Mouse (Mus musculus): ENCODE data around the gene Bloc1s1.

Gene Bloc1s1

DNA sequence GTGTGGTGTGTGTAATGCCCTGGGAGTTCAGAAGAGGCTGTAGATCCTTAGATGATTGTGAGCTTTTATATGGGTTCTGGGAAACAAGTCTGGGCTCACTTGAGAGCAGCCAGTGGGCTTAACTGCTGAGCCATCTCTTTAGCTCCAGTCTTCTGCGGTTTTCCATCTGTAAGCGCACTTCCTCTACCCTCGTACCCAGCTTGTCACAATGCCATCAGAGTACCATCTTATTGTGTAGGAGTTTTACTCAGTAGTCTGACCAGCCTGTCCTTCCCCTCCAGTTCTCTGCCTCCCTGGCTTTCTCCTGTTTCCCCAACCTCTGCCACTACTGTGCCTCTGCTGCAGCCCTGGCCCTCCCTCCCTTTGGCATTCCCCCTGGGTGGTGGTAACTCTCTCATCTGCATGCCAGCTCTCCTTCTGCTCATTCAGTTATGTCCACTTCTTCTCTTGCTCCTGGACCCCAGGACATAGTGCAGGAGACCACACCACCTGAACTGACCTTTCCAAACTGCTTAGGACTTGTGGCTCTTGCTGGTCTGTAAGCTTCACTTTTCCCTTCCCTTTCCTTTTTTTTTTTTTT is 21.3 kb downstream of the Bloc1s1 start:
- no peak for DNase-seq

DNA sequence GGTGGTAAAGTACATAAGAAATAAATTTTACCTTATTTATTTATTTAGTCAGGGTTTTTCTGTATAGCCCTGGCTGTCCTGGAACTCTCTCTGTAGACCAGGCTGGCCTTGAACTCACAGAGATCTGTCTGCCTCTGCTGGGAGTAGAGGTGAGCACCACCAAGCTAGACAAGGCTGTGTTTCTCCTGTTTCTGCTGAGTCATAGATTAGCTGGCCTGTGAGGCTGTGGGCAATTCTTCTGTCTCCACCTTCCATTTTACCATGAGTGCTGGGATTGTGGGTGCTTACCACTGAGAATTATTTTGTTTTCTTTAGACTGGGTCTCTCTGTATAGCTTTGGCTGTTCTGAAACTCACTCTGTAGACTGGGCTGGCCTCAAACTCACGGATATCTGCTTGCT is 22.4 kb downstream of the Bloc1s1 start:
- DNase-seq: no peak

DNA sequence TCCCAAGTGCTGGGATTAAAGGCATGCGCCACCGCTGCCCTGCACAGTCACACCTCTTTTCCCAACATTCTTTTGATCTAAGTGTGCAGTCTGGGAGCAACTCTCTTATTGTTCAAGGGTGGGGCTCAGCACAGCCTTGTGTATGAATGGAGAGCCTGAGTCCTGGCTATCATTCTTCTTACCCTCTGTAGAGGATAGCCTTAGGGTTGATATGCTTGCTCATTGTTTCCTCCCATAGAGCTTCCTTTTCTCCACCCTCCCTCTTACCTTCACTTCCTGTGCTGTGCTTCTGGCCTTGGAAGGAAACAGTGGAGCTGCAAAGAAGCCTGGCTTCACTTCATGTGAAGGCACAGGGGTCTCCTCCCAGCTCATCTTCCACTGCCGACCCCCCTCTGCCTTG is 23.1 kb downstream of the Bloc1s1 start, which contains the start of gene Cd63:
Gene Cd63, plus strand, starts transcription at position 292 of the 400 bp plus-strand sequence.
- no peak for DNase-seq

DNA sequence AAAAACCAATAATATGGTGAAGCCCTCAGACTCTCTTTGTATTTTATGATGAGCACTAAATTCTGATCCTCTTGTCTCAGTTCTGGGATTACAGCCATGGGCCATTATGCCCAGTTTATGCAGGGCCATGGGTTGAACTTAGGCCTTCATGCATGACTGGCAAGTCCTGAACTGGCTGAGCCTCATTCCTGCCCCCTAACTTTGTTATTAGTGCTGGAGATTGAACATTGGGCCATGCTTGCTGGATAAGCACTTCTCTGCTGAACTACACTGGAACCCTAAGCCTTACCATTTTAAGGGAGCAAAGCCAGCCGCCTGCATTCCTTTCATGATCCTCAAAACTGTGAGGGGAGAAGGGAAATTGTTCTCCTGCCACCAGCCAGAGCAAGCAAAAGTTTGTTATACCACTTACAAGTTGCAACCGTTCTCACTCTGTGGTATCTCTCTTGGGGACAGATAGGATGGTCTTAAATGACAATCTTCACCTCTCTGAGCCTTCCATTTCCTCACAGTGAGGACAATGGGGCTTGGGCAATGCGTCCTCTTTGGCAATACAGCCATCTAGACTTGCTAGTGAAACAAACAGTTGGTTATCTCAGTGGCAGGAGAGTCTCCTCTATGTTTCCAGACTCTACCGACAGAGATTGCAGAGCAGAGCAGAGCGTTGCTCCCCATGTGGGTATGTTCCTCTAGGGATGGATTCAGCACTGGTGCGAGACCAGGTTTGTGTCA is 23.9 kb downstream of the Bloc1s1 start:
- no peak for DNase-seq

DNA sequence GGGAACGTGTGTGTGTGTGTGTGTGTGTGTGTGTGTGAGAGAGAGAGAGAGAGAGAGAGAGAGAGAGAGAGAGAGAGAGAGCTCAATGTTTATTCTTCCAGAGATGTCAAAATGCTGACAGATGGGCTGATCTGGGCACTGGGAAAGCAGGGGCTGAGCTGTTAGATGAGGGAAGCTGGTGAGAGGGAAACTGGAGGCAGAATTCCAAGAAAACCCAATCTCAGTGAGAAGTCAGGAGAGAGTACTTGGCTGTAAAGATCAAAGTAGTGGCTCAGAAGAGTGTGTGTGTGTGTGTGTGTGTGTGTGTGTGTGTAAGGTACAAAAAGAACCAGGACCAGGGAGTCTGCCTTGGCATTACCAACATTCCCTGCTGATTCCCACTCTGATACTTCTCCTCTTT is 26.3 kb downstream of the Bloc1s1 start:
- DNase-seq: no peak

DNA sequence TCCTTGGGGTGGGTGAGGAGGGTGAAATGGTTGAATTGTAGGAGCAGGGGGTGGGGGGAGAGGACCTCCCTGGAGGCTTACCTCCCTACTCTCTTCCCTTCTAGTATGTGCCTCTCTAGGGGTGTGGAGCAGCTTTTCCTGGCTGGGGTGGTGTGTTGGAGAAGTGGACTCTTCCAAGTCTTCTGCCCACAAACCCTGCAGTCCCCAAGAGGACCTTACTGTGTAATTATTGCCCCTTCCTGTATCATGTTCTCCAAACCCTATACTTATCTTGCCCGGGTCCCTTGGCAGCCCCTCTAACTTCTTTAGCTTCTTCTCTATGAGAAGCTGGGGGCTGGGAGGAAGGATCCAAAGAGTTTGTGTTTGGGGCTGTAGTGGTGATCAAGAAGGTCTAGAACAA is 27.0 kb downstream of the Bloc1s1 start:
- no peak for DNase-seq

DNA sequence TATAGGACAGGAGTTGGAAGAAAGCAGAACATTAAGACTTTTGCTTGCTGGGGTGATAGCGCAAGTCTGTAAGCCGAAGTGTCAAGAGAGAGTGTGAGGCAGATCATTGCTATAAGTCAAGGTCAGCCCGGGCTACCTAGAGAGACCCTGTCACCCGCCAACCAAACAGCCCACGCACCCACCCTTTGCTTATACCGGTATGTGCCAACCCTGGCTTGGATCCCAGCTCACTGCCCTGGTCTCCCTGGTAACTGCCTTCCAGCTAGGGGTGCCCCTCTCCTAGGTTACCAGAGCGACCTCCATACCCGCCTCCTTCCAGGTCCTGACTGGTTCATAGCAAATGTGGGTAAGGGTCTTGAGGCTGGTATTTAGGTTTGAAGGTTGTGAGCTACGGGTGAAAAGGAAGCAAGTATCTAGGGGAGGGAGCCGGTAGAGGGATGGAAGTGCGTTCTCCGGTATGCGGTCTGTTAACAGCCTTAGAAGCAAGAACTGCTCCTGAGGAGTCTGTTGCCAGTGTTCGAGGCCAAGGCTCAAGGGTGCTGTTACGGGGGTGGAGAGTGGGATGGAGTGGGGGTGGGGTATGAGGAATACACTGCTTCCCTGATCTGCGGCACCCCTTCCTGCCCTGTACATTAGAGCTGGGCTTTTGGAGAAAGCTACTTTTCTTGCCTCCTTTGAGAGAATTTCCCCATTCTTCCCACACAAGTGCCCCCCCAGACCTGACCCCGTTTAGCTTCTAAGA is 27.7 kb downstream of the Bloc1s1 start:
- DNase-seq: peak; percentile 67

DNA sequence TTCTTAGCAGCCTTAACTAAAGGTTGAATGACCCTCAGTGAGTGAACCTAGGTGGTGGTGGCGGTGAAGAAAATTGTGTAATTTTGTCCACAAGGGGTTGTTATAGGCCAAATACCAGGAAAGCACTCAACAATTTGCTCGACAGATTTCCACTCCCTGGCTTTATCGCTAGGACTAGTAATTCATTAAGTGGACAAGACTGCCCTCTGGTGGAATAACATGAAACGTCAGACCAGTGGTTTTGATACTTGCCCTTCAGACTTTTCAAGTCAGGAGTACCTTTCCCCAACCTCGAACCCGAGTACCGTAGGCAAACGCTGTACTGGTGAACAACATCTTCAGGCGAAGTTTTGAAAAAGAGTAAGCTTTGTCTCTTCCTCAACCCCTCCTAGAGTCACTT is 28.4 kb downstream of the Bloc1s1 start:
- DNase-seq: peak; percentile 67

DNA sequence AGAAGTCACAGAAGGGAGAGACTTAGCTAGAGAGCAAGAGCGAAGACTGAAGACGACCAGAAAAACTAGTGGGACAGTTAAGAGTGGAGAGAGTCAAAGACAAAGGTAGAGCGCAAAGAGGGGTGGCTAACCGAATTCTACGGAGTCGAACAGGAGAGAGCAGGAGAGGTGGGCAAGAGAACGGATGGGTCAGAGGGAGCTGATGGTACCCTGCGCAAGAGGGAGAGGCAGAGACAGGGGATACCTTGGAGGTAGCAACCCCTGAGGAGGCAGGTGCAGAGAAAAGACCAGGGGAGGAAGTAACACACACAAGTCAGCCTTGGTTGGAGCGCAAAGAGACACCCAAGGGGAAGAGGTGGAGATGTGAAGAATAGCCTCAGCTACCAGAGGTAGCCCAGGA is 31.6 kb downstream of the Bloc1s1 start:
- DNase-seq: no peak

DNA sequence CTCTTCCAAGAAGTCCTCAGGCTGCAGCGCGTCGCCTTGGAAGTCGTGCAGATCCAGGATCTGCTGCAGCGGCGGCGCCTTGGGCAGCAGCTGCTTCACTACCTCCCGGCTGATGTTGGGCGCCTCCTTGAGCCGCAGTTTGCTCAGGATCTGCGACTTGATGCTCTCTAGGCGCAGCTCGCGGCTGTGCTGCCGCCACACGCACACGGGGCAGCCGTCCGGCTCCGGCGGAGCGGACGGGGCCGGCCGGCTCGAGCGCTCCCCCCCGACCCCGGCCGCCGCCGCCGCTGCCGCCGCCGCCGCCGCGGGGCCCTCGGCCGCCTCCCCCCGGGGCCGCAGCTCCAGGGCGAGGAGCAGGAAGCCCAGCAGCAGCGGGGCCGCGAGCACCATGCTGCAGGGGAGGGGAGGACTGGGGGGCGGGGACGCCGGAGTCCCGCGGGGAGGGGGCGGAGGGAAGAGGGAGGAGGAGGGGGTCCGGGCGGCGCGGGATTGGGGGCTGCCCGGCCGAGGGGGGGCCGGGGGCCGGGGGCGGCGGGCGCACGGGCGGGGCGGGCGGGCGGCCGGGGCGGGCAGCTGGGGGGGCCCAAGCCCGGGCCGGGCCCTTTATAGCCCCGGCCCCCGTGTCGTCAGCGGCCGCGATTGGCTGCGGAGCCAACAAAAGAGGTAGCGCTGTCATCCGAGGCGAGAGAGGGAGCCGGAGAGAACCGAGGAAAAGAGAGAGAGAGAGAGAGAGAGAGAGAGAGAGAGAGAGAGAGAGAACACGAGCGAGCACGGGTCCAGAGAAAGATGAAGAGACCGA is 32.3 kb downstream of the Bloc1s1 start, which contains the start of gene Gdf11:
Gene Gdf11, minus strand, starts transcription at position 423 of the 799 bp plus-strand sequence.
- peak; percentile 75 for DNase-seq

DNA sequence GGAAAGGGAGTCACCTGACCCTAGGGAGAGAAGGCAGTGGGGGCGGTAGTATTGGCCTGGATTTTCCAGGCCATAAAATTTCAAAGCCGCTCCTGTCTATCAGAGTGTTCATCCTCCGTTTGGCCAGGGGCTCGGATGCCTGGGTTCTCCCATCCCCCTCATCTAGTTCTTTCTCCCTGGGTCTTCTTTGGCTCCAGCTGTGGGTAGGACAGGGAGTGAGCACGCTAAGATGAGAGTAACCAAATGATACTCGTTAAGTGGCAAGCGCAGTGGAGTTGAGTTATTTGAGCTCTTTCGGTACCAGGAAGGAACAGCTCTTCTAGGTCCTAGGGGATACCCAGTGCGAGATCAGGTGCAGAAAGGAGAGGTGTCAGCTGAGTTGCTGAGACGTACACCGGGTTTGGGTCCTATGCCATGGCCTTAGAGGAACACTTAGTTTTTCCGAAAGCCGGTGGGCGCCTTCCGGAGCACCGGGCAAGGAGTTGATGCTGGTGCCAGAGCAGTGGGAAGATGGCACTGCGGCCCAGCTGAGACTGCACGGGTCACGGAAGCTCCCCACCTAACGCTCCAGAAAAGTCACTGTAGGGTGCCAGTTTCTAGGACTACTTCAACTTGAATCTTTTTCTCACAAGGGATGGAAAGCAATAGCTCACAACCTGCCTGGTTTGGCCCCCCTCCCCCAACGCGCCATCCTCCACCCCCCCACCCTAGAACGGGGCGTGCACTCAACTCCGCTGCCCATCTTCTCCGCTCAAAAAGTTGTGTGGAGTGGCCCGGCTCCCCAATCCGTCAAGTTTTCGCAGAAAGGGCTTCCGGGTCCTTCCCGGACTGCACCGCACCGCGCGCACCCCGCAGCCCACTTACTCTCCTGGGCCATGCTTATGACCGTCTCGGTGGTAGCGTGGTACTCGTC is 33.2 kb downstream of the Bloc1s1 start:
- no peak for DNase-seq

DNA sequence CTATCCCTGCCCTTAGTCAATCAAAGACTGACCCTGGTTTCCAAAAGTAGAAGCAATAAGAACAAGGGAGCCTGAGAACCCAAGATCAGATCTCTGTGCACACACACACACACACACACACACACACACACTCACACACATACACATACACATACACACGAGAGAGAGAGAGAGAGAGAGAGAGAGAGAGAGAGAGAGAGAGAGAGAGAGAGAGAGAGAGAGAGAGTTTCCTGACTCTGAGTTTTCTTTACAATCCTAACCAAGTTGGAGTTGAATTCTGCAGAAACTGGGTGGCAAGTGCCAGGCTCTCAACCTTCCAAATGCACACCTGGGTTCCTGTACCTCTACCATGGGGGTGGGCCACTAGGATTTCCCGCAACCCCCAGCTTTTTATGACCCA is 34.0 kb downstream of the Bloc1s1 start:
- DNase-seq: no peak

DNA sequence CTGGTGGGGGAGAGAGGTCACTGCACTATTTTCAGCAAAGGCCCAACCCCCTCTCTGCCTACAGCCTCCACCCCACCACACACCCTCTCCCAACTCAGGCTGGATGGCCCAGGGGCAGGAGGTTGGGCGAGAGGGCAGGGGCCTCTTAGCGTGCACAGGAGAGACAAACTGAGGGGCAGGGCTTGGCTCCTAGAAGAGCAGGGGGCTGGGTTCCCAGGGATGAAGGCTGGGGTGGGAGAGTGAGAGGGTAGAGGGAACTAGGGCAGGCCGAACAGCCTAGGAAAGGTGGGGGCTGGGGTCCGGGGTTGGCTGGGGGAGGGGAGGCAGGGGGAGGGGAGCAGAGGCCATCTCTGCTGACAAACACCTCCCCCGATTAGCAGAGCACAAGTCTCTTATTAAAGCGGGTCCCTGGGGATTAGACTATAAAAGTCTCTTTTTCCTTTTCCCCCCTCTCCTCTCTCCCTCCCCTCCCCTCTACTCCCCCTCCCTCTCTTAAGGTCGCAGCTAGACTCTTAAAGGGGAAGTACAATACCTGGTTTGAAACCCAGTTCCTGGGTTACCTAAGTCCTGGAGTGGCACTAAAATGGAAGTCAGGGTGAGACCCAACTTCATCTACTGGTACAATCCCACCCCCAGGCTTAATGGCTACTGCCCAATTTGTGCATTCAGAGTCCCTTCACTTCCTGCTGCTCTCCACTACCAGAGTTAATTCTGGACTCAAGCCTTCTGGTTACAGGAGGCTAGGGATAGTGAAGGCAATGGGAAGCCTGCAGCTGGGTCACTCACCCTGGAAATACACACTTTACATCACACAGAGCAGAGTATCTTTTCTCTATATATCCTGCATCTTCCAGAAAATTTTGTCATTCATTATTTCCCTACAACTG is 34.7 kb downstream of the Bloc1s1 start:
- no peak for DNase-seq

DNA sequence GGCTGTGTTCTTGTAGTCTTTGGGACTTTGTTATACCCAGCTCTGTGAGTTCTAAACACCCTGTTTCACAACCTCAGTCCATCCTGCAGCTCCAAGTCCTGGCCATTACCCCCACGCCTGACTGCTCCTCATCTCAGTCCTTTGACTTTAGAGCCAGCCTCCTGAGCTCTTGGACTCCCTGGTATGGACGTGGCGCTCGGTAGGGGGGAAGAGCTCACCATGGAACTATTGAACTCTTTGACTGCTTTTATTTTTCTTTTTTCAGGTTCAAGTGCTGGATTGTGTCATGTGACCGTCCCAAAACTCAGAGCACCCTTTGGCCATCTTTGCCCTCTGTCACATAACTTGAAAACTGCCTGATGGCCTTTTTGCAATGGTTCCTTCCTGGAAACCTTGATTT is 41.8 kb downstream of the Bloc1s1 start:
- no peak for DNase-seq

DNA sequence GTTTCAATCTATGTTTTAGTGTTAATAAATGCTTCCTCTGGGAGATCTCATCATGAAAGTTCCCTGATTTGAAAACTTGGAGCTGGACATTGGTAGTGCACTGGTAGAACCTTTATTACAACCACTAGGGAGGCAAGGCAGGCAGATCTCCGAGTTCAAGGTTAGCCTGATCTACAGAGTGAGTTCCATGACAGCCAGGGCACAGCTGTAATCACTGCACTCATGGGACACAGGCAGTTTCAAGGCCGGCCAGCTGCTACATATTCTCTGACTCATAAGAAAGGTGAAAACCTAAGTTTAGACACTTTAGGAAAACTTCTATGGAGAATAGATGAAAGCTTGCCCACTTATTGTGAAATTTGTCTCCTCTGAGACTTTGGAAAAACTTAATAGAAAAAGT is 45.0 kb downstream of the Bloc1s1 start:
- DNase-seq: no peak

DNA sequence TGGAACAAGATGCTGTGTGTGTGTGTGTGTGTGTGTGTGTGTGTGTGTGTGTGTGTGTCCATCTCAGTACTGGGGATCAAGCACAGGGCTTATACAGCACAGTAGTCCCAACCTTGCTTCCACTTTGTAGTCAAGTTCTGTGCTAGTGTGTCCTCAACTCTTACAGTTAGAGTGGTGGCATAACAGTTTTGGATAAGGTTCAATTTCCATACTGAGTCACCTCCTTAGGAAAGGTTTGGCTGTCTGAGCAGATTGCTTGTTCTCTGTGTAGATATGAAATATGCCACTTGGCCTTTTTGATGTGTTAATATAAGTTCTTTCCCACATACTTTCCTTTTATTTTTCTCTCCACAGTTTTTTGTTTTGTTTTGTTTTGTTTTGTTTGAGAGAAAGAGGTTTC is 45.5 kb downstream of the Bloc1s1 start:
- no peak for DNase-seq

DNA sequence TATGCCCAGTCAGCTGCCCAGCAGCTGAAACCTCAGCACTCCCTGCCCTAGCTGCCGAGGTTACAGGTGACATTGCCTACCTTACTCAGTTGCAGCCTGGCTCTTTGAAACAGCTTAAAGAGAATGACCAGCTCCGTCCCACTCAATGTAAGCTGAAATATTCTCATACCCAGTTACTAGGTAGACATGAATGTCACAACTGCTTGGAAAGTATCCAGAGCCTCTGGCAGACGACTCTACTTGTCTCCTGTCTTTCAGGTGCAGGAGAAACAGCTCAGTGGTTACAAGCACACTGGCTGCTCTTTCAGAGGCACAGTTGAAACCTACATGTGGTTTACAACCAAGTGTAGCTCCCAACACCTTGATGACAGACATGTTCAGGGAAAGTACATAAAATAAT is 53.5 kb downstream of the Bloc1s1 start:
- DNase-seq: no peak
